Mouse (Mus musculus) splenic B cell, adult 2 months (primary cell): Measurements from ENCODE around the gene Rpl9-ps1.

Experiments used
- DNase-seq: peaks from one replicate; pipeline ENCODE4 v3.0.0-alpha.2; 2011; ENCODE audit warnings: low read depth, low spot score
- H3K27me3 ChIP-seq: 2 replicates; pipeline ENCODE4 v1.6.1; 2012; ENCODE audit warnings: mild to moderate bottlenecking, low read length, moderate library complexity, mixed read lengths; ENCODE audit not compliant: control insufficient read depth, poor library complexity, insufficient read depth, severe bottlenecking
- H3K36me3 ChIP-seq: 2 replicates; pipeline ENCODE4 v1.6.1; 2012; ENCODE audit warnings: mild to moderate bottlenecking, low read length, moderate library complexity, mixed read lengths; ENCODE audit not compliant: control insufficient read depth, poor library complexity, insufficient read depth, severe bottlenecking

The Rpl9-ps1 gene

GRCm38 (mm10) chr11:83645521-83645920 lies at the start of gene Rpl9-ps1:
Rpl9-ps1 (minus strand) TSS chr11:83645621.
- DNase-seq = no peak
- no peaks in the 10 kb centered on the region for H3K36me3 ChIP-seq
- H3K27me3 ChIP-seq = no peaks in the 10 kb centered on the region

DNA sequence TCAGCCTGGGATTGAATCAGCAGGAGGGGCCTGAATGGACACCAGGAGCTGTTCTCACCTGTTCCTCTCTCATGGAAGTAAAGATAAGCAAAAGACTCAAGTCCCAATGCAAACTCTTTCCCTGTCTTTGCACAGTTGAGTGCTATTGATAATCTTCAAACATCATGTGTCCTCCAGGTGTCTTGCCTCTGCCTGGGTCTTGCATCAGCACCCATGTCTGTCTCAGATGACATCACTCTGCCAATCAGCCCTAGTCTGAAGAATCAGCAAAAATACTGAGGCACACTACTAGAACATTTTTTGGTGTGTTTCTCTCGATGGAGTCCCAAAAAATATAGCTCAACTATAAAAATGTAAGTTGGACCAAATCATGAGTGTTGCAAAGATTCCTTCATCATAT lies 46.6 kb upstream of the Rpl9-ps1 start:
- DNase-seq = no peak
- Histone ChIP-seq H3K27me3 (no peaks in the 10 kb centered on the region), H3K36me3 (no peaks in the 10 kb centered on the region)

GRCm38 (mm10) chr11:83689918-83690317 lies 44.5 kb upstream of the Rpl9-ps1 start:
- no peaks in the 10 kb centered on the region for H3K36me3 ChIP-seq
- H3K27me3 ChIP-seq = no peaks in the 10 kb centered on the region
- no peak for DNase-seq

DNA sequence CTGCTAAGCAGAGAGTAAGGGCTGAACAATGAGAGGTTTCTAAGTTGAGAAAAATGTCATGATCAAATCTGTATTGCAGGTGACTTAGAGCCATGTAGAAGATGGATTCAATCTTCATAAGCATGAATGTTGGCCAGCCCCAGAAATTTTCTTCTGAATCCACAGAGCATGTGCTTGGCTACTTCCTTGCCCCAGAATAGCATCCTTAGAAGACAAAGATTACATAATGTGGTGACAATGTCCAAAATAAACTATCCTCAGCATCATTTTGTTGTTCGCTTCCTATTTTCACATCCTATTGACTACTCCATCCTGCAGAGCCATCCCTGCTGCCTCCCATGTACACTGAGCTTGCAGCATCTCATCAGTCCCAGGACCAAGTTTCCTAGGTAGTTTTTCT lies 30.2 kb upstream of the Rpl9-ps1 start:
- Histone ChIP-seq H3K36me3 (no peaks in the 10 kb centered on the region), H3K27me3 (no peaks in the 10 kb centered on the region)
- DNase-seq = no peak

DNA sequence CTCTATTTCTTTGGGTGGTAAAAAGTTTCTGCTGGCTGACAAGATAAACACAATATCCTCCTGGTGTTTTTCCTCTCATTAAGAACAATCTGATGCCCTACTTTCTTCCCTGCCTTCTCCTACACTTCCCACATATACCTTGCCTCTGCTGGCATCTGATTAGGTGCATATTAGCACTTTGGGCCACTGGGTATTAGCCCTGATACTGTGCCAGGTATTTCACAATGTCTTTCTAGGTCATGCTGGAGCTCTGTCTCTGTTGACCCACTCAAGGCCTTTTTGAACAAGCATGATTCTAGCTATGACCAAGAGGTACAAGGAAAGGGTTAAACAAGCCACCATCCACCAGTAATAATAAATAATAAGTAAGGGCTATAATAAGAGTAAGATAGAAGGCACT lies 26.3 kb upstream of the Rpl9-ps1 start:
- no peaks in the 10 kb centered on the region for H3K27me3 ChIP-seq
- DNase-seq = no peak

GRCm38 (mm10) chr11:83663532-83663931 lies 18.1 kb upstream of the Rpl9-ps1 start:
- H3K27me3 ChIP-seq = no peaks in the 10 kb centered on the region
- DNase-seq = peak; percentile 11
- no peaks in the 10 kb centered on the region for H3K36me3 ChIP-seq

More for the DNA sequence above, 26.3 kb upstream of the Rpl9-ps1 start:
- H3K36me3 ChIP-seq = no peaks in the 10 kb centered on the region

GRCm38 (mm10) chr11:83662204-83662603 lies 16.8 kb upstream of the Rpl9-ps1 start, which contains the start of gene Ccl4:
Ccl4 (plus strand) TSS chr11:83662584.
- Histone ChIP-seq H3K27me3 (no peaks in the 10 kb centered on the region), H3K36me3 (no peaks in the 10 kb centered on the region)
- peak; percentile 67 for DNase-seq

- no peaks in the 10 kb centered on the region for H3K27me3 ChIP-seq
- peak; percentile 44 for DNase-seq
- no peaks in the 10 kb centered on the region for H3K36me3 ChIP-seq
Measured at GRCm38 (mm10) chr11:83658797-83659196, 13.4 kb upstream of the Rpl9-ps1 start.

GRCm38 (mm10) chr11:83657508-83657907 lies 12.1 kb upstream of the Rpl9-ps1 start:
- H3K27me3 ChIP-seq = no peaks in the 10 kb centered on the region
- no peaks in the 10 kb centered on the region for H3K36me3 ChIP-seq
- no peak for DNase-seq

DNA sequence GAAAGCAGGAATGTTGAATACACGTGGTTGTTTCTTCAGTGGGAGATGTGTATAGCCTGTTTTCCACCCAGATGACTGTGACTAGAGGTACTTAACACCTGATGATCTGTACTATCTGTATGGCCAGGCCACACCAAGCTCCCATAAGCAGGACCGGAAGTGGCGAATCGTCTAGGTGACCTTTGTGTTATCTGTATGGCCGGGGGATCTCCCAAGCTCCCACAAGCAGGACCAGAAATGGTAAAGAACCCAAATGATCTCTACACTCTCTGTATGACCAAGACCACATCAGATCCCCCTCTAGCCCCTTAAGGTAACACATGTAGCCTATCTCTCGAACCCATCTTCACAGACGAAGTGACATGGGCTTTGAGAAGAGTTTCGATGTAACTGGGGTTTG lies 9.2 kb upstream of the Rpl9-ps1 start:
- H3K36me3 ChIP-seq = no peaks in the 10 kb centered on the region
- DNase-seq = no peak
- H3K27me3 ChIP-seq = no peaks in the 10 kb centered on the region

- H3K36me3 ChIP-seq = no peaks in the 10 kb centered on the region
- DNase-seq = peak; percentile 46
- no peaks in the 10 kb centered on the region for H3K27me3 ChIP-seq
Measured at GRCm38 (mm10) chr11:83649305-83649841, 4.0 kb upstream of the Rpl9-ps1 start, which contains the start of gene Ccl3. Ccl3 (minus strand) TSS chr11:83649355.

- DNase-seq = no peak
- H3K36me3 ChIP-seq = no peaks in the 10 kb centered on the region
- no peaks in the 10 kb centered on the region for H3K27me3 ChIP-seq
Measured at GRCm38 (mm10) chr11:83646356-83647149, 1.1 kb upstream of the Rpl9-ps1 start.

DNA sequence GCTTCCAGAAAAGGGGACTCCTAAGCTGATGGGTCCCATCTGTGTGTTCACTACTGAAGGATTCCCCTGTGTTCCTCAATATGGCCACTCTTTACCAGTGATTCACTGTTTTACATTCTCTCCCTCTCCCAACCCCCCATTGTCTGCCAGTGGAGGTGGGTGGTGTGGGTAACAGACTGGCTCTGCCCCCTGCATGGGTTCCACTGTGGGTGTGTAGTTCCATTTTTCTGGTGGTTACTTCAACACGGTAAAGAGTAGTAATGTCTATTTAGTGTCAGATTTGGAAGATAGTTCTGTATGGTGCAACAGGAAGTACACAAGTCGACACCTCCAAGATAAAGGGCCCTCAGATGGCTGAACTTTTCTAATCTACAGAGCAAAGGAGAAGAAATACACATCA lies 4.2 kb downstream of the Rpl9-ps1 start:
- no peaks in the 10 kb centered on the region for H3K27me3 ChIP-seq
- no peaks in the 10 kb centered on the region for H3K36me3 ChIP-seq
- peak; percentile 26 for DNase-seq

DNA sequence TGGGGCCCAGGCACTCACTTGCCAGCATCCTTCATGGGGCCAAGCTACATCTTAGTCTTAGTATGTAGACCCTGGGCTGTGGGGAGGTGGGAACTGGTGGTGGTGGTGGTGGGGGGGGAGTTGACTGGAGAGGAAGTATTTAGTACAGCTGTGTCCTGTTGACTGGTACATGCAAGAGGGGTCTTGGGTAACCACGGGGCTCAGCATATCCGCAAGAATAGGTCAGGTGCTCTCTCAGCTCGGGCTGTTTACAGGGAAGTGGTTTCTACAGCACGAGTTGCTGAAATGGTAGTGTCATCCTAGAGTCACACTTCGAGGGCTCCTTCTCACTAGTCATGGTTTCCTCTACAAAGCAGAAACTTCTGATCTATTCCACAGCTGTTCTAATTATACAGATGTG lies 5.3 kb downstream of the Rpl9-ps1 start:
- peak; percentile 90 for DNase-seq
- Histone ChIP-seq H3K36me3 (no peaks in the 10 kb centered on the region), H3K27me3 (no peaks in the 10 kb centered on the region)

DNA sequence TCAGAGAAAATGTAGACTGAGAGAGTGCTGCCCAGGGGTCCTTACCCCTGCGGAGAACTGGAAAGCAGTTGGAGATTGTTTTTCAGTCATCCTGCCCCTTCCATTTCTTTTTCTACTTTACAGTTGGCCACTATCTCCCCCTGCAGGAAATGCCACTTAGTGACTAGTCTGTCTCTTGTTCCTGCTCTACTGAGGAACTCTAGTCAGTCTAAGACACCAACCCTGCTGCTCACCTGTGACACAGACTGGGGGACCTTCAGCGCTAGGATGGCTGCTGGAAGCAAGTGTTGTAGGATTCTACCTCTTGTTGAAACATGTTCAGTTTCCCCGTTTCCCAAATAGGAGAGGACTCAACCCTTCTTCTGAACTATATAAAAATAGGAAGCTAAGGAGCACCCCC lies 5.9 kb downstream of the Rpl9-ps1 start:
- Histone ChIP-seq H3K36me3 (no peaks in the 10 kb centered on the region), H3K27me3 (no peaks in the 10 kb centered on the region)
- peak; percentile 76 for DNase-seq
